Mouse (Mus musculus): ENCODE results near the gene Atoh8.

Gene Atoh8

DNA sequence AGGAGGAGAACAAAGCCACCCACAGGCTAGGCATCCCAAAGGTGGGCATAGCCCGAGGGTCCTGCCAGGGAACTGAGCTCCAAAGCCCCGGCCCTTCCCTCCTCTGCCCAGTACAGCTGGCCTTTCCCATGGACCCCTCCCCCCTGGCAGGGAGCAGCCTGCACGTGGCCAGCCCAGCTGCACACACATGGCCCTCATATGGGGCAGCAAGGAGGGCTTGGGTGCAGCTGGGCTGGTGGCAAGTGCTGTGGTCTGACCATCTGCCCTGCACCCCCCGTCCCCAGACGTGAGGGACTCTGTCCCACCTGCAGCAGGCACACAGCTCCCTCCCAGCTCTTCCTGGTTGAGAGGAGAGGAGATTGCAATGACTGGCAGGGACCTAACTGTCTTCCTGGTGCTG is 4.5 kb downstream of the Atoh8 start:
- DNase-seq (ENCODE audit: inconsistent age in 2 of 2, low spot score in 1 of 2): no peak

DNA sequence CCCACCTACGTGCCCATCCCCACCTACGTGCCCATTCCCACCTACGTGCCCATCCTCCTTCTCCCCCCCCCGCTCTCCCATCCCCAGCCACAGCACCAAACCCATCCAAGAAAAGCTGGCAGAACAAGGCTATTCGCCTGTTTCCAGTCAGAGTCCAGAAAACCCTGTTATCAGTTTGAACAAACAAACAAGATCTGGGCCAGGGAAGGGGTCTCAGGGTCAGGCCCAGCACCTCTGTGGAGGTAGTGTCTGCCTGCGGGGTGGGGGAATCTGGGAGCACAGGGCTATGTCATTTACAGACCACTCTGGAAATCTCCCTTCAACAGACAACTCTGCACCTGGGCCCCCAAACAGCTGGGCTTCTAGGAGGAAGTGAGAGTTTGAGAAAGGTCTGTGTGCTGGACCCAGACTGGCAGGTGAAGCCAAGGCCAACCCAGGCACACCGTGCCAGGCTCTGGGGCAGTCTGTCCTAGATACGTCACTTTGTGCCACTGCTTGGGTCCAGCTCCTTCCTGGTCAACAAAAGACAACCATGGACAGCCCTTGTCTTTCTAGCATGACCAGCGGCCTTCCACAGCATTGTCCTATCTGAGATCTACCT is 7.6 kb downstream of the Atoh8 start:
- DNase-seq (ENCODE audit: inconsistent age in 2 of 2, low spot score in 1 of 2): no peak

DNA sequence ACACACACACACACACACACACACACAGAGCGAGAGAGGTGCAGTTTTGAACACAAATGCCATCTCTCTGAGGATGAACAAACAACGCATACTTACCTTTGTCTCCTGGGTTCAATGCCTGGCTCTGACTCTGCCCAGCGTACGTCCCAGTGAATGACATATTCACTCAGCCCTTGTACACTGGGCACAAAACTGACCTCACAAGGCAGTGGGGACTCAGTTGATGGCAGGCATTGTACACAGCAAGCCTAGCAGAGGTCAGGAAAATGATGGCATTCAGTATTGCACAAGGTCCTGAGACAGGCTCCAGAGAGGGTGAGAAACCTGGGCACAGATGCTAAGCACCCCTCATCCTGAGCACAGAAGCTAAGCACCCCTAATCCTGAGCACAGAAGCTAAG is 8.4 kb downstream of the Atoh8 start:
- DNase-seq (ENCODE audit: inconsistent age in 2 of 2, low spot score in 1 of 2): no peak

DNA sequence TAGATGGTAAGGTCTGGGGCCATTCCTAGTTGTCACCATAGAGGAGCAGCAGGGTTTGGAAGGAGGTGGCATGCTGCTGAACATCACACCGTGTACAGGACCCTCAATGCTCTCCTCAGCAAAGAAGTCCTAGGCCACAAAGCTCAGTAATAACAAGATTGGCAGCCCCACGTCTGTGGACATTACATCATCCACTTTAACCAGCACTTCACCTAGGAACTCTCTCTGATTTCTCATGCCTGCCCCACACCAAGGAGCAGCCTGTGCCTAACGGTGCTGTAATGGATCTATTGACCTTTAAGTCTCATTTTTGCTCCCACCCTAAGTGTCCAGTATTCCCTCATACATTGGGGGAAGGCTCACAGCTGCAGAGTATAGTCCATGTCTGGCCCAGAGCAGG is 9.7 kb downstream of the Atoh8 start:
- DNase-seq (ENCODE audit: inconsistent age in 2 of 2, low spot score in 1 of 2): no peak

DNA sequence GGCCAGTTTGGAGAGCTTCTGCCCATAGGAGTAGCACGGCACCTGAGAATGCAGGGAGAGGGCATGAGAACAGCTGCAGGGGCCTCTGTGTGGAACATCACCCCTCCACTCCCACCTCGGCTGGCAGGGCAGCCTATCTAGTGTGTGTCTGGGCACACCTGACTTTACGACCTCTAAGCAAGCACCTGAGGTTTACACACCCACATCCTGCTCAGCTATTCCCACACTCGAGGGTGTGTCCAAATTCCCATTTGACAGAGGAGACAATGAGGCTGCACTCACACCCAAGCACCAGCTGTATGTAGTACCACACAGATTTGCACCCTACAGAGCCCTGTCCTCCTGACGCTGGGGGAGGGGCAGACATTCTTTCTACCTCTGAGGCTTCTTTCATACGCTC is 11.5 kb downstream of the Atoh8 start:
- DNase-seq (ENCODE audit: inconsistent age in 2 of 2, low spot score in 1 of 2): no peak

DNA sequence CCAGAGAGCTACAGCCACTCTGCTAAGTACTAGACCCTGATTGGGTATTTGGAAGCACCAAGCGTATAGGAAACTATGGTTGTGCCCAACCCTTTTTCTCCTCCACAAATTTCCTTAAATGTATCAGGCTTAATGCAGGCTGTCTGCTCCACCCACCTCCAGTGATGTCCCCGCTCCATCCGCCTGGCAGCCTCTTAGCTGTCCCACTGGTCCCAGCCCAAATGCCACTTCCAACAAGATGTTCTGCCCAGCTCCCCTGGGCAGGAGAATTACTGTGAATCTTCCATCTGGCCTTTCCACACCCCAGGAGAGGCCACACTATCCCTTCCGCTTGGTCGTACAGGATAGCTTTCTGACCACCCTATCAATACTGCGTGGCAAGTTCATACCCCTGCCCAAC is 12.5 kb downstream of the Atoh8 start:
- no peak for DNase-seq (ENCODE audit: inconsistent age in 2 of 2, low spot score in 1 of 2)

DNA sequence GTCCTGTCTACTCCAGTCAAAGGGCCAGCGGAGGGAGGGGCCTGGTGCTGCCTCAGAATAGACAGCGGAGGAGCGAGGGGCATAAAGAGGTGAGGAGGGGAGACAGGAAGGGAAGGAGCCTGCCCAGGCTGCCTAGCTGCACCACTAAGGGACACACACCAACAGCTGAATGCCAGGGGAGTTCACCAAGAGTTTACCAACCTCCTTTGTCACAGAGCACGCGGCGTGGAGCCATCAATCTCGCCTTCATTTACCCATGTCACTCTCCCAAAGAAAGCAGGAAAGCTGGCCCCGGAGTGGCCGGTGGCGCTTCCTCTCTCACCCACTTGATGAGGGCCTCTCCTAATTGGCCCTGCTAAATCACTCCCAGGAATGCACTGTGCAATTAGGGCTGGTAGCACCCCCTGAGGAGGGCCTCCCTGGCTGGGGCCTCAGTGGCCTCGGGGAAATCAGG is 13.1 kb downstream of the Atoh8 start:
- no peak for DNase-seq (ENCODE audit: inconsistent age in 2 of 2, low spot score in 1 of 2)

DNA sequence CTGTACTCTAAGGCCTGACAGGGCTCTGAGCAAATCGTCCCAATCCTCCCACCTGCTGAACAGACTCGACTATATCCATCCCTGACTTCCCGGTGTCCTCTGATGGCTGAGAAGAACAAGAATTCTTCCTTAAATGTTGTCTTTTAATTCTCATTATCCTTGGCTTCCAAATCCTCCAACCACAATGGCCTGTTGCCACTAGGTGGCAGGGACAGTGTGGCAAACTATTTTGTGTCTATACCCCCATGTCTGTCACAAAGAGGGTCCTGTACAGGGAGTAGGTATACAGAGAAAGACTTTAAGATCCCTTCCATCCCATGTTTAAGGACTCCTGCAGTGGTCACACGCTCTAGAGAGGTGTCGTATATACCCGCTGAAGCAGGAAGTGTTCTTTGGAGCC is 14.1 kb downstream of the Atoh8 start:
- no peak for DNase-seq (ENCODE audit: inconsistent age in 2 of 2, low spot score in 1 of 2)

DNA sequence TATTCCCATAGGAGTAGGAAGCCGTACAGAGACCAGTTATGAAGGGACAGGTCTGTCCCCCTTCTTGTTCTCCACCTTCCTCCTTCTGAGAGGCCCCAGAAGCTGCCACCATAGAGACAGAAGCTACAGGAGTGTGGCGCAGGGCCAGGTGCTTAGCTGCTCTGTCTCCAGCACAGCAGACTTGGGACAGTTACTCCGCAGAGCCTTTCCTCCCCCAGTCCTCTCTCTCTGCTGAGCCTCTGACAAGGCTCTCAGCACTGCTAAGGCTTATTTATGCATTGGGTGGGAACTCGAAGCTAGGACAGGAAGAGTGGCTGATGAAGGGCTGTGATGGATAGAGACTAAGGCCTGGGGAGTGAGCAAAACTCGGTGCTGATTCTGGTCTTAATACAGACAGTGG is 15.8 kb downstream of the Atoh8 start:
- DNase-seq (ENCODE audit: inconsistent age in 2 of 2, low spot score in 1 of 2): no peak

DNA sequence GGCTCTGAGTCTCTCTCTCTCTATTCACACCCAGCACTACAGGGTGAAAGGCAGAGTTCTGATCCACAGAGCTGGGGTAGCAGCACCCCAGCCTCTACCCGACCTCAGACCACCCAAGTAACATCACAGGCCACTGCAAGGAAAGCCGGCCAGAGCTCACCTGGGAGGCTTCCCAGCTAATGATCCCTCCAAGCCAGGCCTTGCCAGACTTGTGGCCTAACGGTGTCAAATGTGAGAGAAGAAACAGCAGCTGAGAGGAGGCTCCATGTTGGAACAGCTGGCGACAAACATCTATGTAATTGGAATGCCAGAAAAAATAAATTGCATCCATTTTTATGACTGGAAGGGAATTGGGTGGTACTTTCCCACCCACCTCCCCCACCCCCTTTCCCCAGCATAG is 17.1 kb downstream of the Atoh8 start:
- no peak for DNase-seq (ENCODE audit: inconsistent age in 2 of 2, low spot score in 1 of 2)

DNA sequence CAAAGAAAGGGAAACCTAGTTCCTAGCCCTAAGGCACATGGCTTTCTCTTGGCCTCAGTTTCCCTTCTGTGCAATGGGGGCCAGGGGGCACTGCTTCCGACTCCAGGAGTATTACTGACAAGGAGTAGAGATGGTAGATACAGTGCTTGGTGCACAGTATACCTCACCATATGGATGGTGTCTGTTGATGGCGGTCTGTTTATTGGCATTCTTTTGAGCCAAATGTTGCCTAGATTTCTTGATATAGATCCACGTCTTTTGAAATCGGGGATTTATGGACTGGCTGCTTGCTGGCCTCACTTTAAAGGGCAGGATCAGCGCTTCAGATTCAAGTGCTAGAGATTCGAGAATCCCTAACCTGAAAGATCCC is 18.0 kb downstream of the Atoh8 start:
- peak in 1 of 2 experiments; percentile 31 for DNase-seq (ENCODE audit: inconsistent age in 2 of 2, low spot score in 1 of 2)

DNA sequence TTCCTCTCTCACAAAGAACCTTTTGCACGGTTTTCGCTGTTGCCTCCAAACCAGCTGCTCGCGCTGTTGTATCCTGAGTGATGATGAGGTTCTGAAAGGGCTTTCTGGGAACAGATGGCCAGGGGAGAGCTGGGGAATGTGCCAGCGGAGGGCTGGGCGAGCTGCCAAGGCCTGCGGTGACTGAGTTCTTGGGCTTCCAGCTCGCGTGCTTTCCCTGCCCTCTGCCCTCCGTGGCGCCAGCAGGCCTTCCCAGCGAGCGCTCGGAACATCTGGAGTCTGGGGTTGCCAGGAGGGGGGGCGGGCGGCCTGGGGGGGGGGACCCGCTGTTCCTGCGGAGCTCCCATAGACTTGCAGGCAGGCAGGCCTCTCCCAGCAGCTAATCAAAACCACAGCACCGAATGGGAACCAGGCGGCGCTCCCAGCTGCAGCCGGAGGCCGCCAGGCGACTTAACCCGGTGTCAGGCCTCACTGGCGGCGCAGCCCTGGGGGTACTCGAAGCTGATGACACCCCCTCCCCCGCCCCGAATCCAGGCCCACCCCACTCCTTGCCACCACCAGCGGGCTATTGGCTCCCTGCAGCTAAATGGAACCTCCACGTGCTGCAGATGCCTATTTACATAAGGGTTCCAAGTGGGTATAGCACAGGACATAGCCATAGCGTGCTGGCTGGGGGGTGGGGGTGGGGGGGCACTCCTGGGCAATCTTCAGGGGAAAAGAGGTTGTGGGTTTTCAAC is 18.5 kb downstream of the Atoh8 start:
- DNase-seq (ENCODE audit: inconsistent age in 2 of 2, low spot score in 1 of 2): peak; percentile 99

DNA sequence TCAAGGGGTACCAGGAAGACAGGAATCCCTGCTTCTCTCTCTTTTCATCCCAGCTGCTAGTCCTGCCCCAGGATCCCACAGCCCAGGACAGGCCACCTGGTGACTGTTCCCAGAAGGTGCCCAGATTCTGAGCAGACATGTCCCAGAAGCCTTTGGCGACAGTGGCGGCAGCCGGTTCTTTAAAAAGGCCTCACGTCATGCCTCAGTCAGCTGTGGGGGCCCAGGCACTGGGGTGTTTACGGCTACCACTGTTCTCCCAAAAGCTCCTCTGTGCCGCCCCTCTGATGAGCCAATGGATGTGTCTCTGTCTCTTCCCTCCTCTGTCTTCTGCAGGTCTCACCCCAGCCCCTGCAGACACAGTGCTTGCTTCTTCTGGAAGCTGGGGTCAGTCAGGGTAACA is 19.8 kb downstream of the Atoh8 start:
- DNase-seq (ENCODE audit: inconsistent age in 2 of 2, low spot score in 1 of 2): peak in 1 of 2 experiments; percentile 36

DNA sequence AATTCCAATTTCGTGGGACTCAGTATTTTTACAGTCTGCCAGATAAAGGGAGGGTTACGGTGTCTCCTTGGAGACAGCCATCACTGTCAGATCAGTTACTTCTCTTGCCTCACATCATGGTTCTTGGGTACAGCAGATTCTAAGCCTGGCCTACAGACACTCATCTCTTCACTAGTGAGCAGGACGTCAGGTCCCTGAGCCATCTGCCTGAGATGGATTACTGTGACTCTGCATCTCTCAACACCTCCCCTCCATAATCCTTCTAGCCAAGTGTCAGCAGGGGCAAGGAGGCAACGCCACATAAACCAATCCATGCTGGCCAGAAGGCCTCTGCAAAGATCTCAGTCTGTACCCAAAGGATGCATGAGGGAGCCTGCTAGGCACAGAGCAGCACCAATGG is 24.0 kb downstream of the Atoh8 start:
- DNase-seq (ENCODE audit: inconsistent age in 2 of 2, low spot score in 1 of 2): no peak

DNA sequence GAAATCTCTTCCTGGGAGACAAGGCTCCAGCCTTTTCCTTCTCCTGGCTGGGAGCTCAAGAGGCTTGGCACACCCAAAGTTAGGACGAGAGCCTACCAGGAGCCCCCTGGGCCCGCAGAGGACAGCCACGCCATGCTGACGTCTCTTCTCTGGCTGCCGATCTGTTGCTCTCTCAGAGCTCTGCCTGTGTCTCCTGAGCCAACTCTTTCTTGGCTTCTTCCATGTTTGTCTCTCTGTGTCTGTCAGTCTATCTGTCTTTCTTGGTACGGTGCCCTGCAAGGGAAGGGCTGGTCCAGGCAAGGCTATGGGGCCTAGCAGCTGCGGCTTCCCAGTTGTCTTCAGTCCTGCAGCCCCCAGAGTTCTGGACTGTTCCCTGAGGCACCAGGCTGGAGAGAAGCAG is 24.6 kb downstream of the Atoh8 start:
- DNase-seq (ENCODE audit: inconsistent age in 2 of 2, low spot score in 1 of 2): no peak

DNA sequence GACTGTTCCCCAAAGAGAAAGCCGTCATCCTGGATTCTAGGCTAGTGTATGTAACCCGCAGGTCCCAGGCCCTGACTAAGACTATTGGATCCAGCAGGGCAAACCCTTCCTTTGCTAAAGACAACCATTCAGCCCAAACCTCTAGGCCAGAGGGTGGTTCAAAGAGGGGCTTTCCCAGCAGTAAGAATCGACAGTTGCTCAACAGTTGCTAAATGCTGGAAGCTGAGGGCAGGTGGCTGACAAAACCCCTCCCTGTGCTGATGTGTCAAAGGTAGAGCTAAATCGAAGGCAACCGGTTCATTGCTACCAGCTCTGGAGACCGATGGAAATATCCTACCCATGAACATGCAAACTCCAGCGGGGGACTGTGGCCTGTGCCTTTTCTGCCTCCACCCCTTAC is 25.6 kb downstream of the Atoh8 start:
- no peak for DNase-seq (ENCODE audit: inconsistent age in 2 of 2, low spot score in 1 of 2)

DNA sequence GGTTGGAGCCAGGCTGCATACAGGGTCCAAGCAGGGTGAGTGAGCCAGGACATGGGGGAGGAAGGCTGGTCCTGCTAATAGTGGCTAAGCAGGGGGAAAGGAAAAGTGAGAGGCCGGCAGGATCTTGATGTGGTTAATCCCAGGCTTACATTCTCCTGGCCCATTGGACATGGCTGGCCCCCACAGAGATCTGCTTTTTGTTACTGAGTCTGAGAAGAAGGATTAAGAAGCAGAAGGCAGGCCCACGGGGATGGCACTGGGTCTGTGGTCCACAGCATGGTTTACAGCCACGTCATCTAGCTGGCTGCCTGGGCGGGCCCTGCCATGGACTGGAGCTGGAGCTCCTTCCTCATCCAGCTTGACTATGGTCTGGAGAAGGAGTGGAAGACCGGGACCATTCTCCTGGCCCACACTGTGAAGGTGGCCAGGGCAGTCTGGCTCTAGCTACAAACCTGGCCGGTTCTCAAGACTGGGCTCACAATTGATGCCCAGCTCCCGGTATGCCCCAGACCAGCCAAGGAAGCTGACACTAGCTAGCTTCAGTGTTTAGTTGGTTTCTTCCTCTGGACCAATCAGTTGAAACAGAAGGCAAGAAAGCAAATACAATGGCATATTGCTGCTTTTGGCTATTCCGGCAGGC is 26.9 kb downstream of the Atoh8 start:
- no peak for DNase-seq (ENCODE audit: inconsistent age in 2 of 2, low spot score in 1 of 2)

DNA sequence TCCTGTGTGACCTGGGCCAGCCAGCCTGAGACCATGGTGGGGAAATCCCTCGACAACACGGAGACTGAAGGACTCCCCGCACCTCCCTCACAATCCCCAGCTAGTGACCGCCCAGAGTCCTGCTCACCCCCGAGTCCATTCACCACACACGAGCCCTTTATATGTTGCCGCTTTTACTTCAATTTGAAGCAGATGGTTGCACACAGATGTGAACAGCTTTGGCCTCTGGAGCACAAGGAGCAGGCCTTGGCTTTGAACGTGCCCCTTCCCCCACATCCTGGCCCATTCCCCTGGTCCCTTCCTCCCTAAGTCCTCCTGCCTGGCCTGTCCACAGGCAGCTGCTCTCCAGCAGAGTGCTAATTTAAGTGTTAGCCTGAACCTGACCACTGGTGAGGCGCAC is 29.4 kb downstream of the Atoh8 start:
- no peak for DNase-seq (ENCODE audit: inconsistent age in 2 of 2, low spot score in 1 of 2)

DNA sequence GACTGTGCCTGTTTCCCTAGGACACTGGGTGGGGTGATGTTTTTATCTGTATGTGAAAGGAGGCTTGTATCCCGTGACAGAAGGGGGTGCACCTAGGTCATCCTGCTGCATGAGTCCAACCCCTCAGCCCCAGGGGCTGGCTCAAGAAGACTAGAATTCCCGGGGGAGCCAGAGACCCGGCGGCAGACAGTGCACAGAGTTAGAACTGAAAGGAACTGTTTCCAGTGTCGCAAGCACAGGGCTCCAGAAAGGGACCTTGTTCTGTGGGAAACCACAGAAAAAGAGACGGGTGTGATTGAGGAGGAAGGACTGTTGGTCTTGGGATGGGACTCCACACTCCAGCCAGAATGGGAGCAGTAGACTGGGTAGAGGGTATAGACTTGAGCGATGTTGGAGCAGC is 30.5 kb downstream of the Atoh8 start:
- peak in 1 of 2 experiments; percentile 35 for DNase-seq (ENCODE audit: inconsistent age in 2 of 2, low spot score in 1 of 2)

DNA sequence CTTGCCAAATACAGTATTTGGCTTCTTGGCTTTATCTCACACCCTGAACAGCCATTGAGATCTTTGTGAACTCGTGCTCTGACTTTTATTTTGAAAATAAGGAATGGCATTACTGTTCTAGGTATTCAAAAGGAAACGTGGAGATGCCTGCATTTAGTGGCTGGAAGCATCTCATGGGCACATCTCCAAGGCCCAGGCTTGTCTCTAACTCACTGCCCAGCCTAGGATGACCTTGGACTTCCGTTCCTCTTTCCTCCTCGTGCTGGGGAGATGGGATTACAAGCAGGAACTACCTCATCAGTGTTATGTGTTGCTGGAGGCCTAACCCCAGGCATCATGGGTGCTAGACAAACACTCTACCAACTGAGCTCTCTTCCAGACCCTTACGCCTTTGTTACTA is 32.1 kb downstream of the Atoh8 start:
- DNase-seq (ENCODE audit: inconsistent age in 2 of 2, low spot score in 1 of 2): peak in 1 of 2 experiments; percentile 59

DNA sequence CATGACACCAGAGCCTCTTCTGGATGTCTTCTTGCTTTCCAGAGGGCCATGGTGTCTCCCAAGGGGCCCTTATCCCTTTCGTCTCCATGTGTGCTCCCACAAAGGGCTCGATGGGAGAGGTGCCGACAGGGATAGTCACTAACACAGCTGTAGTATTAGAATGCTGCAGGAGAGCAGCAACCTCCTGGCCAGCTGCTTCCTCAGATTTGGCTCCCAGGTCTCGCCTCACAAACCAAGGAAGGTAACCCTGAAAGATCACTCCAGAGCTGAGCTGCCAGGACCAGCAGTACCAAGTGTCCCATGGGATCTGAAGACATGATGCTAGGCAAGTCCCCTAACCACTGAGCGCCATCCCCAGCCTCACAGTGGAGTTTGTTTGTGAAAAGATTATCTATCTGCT is 32.6 kb downstream of the Atoh8 start:
- DNase-seq (ENCODE audit: inconsistent age in 2 of 2, low spot score in 1 of 2): no peak

DNA sequence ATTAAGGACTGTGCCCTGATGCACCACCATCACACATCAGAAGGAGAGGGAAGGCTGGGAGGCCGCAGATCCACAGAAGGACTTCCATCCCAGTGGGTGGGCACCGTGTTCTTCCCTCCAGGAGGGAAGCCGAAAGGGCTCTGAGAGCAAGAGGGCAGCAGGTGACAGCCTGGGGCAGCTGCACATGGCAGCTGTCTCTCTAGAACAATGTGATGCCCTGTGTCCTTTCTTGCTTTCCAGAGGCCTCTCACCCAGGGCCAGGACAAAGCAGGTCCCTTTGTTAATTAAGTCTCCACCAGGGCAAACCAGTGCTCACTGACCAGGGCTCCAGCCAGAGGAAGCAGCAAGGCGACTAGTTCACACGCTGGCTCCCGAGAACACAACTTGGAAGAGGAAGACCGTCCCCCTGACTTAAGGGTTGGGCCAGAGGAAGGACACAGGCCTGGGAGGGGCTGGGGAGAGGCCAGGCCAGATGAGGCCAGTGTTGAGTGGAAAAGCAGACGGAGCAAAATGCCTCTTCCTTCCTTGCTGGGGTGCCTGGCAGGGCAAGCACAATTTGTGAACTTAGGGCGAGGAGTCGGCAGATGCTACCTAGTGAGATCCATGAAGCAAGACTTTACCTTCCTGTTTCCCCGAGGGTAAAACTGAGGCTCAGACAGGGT is 34.7 kb downstream of the Atoh8 start:
- peak; percentile 39 to 60 for DNase-seq (ENCODE audit: inconsistent age in 2 of 2, low spot score in 1 of 2)
